Mouse (Mus musculus) stomach, embryonic 14.5 days (tissue): ENCODE data around the gene Trim2. TPM values are rescaled to one million over a fixed set of nuclear protein-coding genes. Genes with fewer than 3 reads are reported as not detected.

Experiments
- ATAC-seq: fragments of 200-750 bp; cut with Nextera tagmentation; 2 replicates; pipeline ENCODE4 v1.8.0; 2017; ENCODE audit warnings: low read depth, moderate TSS enrichment; ENCODE audit not compliant: insufficient number of reproducible peaks, insufficient read depth, low FRiP score
- H3K27ac ChIP-seq: fragments of 300-500 bp; sonication (generic); 2 replicates; pipeline ENCODE4 v1.5.1; 2014; ENCODE audit warnings: mild to moderate bottlenecking, low read length, moderate library complexity, mixed read lengths
- H3K27me3 ChIP-seq: fragments of 300-500 bp; sonication (generic); 2 replicates; pipeline ENCODE4 v1.6.1; 2014; ENCODE audit warnings: low read length, control low read depth, mixed read lengths; ENCODE audit not compliant: control insufficient read depth, insufficient read depth
- H3K36me3 ChIP-seq: fragments of 300-500 bp; sonication (generic); 2 replicates; pipeline ENCODE4 v1.6.1; 2014; ENCODE audit warnings: mild to moderate bottlenecking, control low read depth, low read length, moderate library complexity, mixed read lengths; ENCODE audit not compliant: control insufficient read depth, insufficient read depth
- H3K4me1 ChIP-seq: fragments of 300-500 bp; sonication (generic); 2 replicates; pipeline ENCODE4 v1.6.1; 2014; ENCODE audit warnings: low read length, control low read depth, mixed read lengths; ENCODE audit not compliant: control insufficient read depth, insufficient read depth
- H3K4me2 ChIP-seq: fragments of 300-500 bp; sonication (generic); replicated peaks from 2 replicates; pipeline ENCODE4 v1.6.1; 2014; ENCODE audit warnings: low read depth, low read length, control low read depth
- H3K4me3 ChIP-seq: fragments of 300-500 bp; sonication (generic); 2 replicates; pipeline ENCODE4 v1.5.1; 2014; ENCODE audit warnings: low read depth, low read length, control low read depth
- H3K9ac ChIP-seq: fragments of 300-500 bp; sonication (generic); replicated peaks from 2 replicates; pipeline ENCODE4 v1.6.1; 2014; ENCODE audit warnings: low read depth, mild to moderate bottlenecking, control low read depth, low read length, moderate library complexity, mixed read lengths
- H3K9me3 ChIP-seq: fragments of 300-500 bp; sonication (generic); 2 replicates; pipeline ENCODE4 v1.6.1; 2016; ENCODE audit warnings: low read depth, low read length, control low read depth; ENCODE audit not compliant: control insufficient read depth
- WGBS: fragments of 180-500 bp; shearing (Covaris S2); extraction: QIAGEN DNeasy Blood & Tissue Kit; methylation state at CpG from one replicate; pipeline ENCODE4 v1.1.7; 2014; 5-methylcytosine and 5-hydroxymethylcytosine counted together
- polyA plus RNA-seq: library from polyadenylated mRNA; unstranded; fragments of >200 nt; fragmentation: Nextera tagmentation; extraction: Ambion mirVana; gene quantifications from 2 replicates; pipeline ENCODE4 v1.2.1, GENCODE M21; 2014

Trim2 gene
- polyA plus RNA-seq, 1 experiment from 2014 or later: 37.1 TPM

DNA sequence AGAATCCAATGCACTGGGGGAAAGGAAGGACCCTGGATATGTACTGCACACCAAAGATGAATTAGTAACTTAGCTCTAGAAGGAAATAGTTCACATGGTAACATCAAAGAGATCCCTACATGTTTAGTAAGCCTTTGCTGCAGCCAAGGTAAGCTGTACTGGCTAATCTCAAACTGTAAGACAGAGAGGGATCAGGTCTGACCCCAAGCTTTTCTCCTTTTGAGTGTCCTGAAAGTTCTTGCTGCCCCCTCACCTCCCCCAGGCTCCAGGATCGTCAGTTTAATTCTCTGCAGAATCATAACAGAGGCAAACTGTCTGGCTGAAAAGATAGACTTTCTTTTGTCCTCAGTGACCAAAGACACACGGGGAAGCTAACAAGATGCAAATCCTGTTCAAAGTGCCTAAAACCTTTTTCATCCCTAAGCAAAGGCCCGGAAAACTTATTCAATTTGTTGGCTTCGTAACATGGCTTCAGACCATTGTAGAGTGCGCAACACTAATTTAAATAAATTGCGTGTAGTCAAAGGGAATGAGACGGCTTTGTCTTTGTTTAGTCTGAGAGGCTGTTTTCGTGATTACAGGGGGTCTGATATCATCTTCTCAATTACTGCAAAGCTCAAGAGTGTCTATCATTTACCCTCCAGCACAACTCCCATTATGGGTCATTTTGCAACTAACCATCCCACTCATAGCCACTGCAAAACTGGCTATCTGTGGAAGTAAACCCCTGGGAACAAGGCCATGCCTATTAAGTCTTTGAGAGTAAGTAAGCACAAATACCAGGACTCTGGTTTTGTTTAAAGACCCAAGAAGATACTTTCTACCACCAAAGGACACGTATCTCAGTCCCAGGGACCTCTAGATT lies 52.8 kb downstream of the Trim2 start:
- Histone ChIP-seq H3K36me3 (no peaks in the 10 kb centered on the region; the same call in 1 of the 2 replicates), H3K9me3 (no peaks in the 10 kb centered on the region), H3K27me3 (no peaks in the 10 kb centered on the region), H3K4me2 (no peak overlapping the region), H3K4me1 (peaks cover 17% of the 10 kb centered on the region), H3K9ac (no peak overlapping the region), H3K4me3 (no peak overlapping the region), H3K27ac (peak overlapping the region; percentile 59; the same call in 1 of the 2 replicates)
- WGBS: 63% methylated on average over 9 of the region's 9 CpGs
- no peak; the same call in 1 of the 2 replicates for ATAC-seq

DNA sequence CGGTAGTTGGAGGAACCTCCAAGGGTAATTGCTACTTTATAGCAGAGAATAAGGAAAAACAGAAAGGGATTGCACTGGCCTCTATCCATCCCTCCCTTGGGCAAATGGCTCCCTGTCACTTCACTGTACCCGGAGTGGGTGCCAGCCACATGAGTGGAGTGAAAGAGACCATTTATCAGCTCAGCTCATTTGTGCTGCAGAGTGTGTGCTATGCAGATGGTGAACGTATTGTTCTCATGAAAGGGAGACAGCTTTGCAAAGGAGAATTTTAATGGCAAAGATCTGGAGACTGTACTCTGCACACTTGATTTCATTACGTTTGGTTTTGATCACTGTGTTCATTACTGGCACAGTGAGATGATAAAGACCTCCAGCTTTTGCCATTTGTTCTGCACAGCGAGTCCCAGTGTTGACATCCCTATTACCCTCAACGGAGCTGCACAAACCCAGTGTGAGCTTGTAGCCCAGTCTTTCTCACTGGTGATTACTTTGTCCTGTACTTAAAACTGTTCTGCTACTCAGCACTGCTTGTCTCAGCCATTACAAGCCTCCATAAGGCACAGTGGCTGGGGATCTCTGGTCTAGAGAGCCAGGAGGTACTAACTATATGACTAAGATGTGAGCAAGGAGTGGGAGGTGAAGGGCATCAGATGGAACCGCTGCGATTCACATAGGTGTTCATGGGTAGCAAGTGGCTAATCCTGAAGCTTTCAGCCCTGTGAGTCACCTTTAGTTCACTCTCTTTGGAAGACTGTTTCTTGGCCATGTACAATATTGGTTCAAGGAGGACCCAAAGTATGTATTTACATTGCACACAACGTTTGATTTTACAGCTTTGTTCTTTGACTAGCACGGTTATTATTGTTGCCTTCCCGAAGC lies 53.7 kb downstream of the Trim2 start:
- ATAC-seq: peak; percentile 79
- no peaks in the 10 kb centered on the region for H3K9me3 ChIP-seq
- H3K27ac ChIP-seq: peak overlapping the region; percentile 59; the same call in 1 of the 2 replicates

DNA sequence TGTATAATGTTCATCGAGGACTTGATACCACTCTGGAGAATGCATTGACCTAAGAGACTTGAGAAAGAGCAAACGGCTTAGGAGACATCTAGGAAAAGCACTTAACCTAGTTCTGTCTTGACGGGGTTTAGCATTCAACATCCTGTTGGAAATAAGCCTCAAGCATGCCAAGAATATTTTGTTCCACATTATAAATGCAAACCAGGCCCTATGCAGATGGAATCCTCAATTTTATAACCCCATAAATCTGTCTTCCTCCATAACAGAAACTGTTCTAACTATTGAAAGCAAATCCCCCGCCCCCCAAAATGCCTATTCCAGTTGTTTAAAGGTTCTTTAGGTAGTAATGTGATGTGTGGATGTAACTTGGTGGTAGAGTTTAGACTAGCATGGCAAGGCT lies 55.0 kb downstream of the Trim2 start:
- ATAC-seq: no peak
- H3K4me1 ChIP-seq: peaks cover 16% of the 10 kb centered on the region; the same call in 1 of the 2 replicates
- H3K27ac ChIP-seq: no peak overlapping the region
- no peak overlapping the region for H3K4me2 ChIP-seq
- WGBS: 65% methylated on average over 4 of the region's 4 CpGs
- H3K27me3 ChIP-seq: no peaks in the 10 kb centered on the region
- no peak overlapping the region for H3K4me3 ChIP-seq
- H3K9ac ChIP-seq: no peak overlapping the region
- H3K9me3 ChIP-seq: no peaks in the 10 kb centered on the region
- H3K36me3 ChIP-seq: no peaks in the 10 kb centered on the region; the same call in 1 of the 2 replicates

More for the DNA sequence above, 53.7 kb downstream of the Trim2 start:
- H3K4me2 ChIP-seq: no peak overlapping the region
- H3K4me1 ChIP-seq: peaks cover 12% of the 10 kb centered on the region; the same call in 1 of the 2 replicates
- no peak overlapping the region for H3K9ac ChIP-seq
- no peak overlapping the region for H3K4me3 ChIP-seq
- WGBS: 65% methylated on average over 11 of the region's 11 CpGs
- no peaks in the 10 kb centered on the region; the same call in 1 of the 2 replicates for H3K36me3 ChIP-seq
- H3K27me3 ChIP-seq: no peaks in the 10 kb centered on the region

DNA sequence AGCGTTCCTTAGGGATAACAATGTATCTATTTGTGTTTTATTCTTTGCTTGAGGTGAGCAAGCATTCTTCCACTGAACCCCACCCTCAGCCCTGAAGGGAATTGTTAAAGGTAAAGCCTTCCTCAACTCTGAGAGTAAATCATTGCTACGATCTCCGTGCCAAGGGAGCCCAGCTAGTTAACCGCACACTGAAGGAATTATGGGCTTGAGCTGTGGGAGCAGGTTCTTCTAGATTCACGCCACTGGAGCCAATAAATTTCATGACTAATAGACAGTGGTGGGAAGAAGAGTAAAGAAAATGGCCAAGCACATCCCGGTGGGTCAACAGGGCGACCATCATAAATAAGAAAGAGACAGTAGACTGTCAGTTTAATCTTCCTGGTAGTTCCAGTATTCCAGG lies 56.4 kb downstream of the Trim2 start:
- no peaks in the 10 kb centered on the region for H3K9me3 ChIP-seq

DNA sequence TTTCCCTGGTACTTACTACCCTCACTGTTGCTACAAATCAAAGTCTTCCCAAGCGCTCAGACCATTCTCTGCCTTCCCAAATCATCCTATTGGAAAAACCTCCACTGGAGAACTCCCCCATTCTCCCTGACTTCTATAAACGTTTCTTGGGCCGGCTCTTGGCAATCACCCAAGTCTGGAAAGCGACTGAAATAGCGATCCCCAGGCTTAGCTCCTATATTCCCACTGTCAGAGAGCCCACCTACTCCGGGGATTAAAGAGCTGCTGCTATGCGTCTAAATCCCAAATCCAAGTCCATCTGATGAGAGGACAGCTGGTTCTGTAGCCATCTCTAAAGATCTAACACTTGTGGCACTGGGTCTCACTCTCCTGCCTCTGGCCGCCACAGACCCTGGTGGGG lies 58.9 kb downstream of the Trim2 start:
- H3K9me3 ChIP-seq: no peaks in the 10 kb centered on the region
- WGBS: 34% methylated on average over 8 of the region's 8 CpGs
- no peak overlapping the region for H3K4me3 ChIP-seq
- H3K36me3 ChIP-seq: no peaks in the 10 kb centered on the region; the same call in 1 of the 2 replicates
- H3K4me1 ChIP-seq: peaks cover 5% of the 10 kb centered on the region; the same call in 1 of the 2 replicates
- no peak overlapping the region for H3K9ac ChIP-seq
- no peak overlapping the region for H3K4me2 ChIP-seq
- ATAC-seq: no peak
- no peaks in the 10 kb centered on the region for H3K27me3 ChIP-seq
- no peak overlapping the region for H3K27ac ChIP-seq

More for the DNA sequence above, 56.4 kb downstream of the Trim2 start:
- Histone ChIP-seq H3K4me2 (no peak overlapping the region), H3K27me3 (no peaks in the 10 kb centered on the region), H3K27ac (no peak overlapping the region), H3K9ac (no peak overlapping the region), H3K4me1 (peaks cover 16% of the 10 kb centered on the region; the same call in 1 of the 2 replicates), H3K36me3 (no peaks in the 10 kb centered on the region; the same call in 1 of the 2 replicates), H3K4me3 (no peak overlapping the region)
- 77% methylated on average over 7 of the region's 7 CpGs for WGBS
- ATAC-seq: no peak

DNA sequence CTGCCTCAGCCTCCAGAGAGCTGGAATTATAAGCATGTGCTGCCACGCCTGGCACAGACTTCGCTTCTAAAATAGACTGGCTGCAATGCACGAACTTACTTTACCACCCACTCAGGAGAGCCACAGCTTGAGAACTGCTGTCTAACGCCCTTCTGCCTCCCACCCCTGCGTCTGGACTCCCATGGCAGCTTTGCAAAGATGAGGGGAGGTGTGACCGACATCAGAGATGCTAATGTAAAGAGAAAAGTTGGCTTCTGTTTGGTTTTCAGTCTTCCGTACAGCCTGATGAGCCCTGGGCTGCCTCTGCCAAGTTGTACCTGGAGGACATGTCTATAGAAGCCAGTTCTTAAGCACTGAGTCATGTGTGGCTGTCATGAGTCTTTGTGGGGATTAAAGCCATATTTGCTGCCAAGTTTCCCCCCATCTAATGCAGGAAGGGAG lies 60.2 kb downstream of the Trim2 start:
- H3K27ac ChIP-seq: no peak overlapping the region
- H3K36me3 ChIP-seq: no peaks in the 10 kb centered on the region; the same call in 1 of the 2 replicates
- 76% methylated on average over 7 of the region's 7 CpGs for WGBS
- H3K9me3 ChIP-seq: no peaks in the 10 kb centered on the region
- H3K27me3 ChIP-seq: no peaks in the 10 kb centered on the region
- H3K4me1 ChIP-seq: peaks cover 5% of the 10 kb centered on the region; the same call in 1 of the 2 replicates
- no peak overlapping the region for H3K4me2 ChIP-seq
- H3K4me3 ChIP-seq: no peak overlapping the region
- ATAC-seq: no peak
- no peak overlapping the region for H3K9ac ChIP-seq

DNA sequence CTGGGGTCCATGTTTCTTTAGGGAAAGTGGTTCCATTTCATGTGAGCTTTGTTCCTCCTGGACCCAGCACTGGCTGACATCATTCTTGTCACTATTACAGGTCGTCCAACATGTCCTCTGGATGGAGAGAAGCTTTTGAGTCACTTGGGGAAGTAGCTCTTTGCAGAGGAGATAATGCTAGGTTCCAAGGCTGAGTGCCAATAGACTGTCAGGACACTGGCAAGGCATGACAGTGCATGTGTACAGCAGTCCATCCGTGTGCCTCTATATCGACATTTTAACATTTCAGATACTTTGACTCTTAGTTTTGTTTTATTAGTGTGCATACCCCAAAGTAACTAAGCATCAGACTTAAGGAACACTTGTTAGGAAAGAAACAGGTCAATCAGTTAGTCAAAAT lies 63.6 kb downstream of the Trim2 start:
- ATAC-seq: no peak
- Histone ChIP-seq H3K4me1 (peaks cover 5% of the 10 kb centered on the region; the same call in 1 of the 2 replicates), H3K36me3 (no peaks in the 10 kb centered on the region), H3K4me3 (no peak overlapping the region), H3K27ac (no peak overlapping the region), H3K9me3 (no peaks in the 10 kb centered on the region), H3K27me3 (no peaks in the 10 kb centered on the region), H3K4me2 (no peak overlapping the region), H3K9ac (no peak overlapping the region)
- 75% methylated on average over 3 of the region's 3 CpGs for WGBS

DNA sequence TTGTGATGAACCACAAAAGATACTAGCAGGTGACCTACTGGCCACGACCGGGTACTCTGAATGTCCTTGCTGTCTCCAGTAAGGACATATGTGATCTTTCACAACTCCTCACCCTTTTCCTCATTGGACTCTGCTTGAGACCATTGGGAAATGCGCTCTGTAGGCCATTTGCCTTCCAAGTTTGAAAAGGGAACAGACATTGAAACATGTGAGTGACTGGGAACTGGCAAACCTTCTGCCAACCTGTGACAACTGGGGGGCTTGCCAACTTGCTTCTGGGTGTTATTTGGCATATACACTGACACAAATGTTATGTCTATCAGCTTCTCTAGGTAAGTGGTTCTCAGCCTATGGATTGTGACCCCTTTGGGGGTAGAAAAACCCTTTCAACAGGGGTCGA lies 64.2 kb downstream of the Trim2 start:
- 89% methylated on average over 4 of the region's 4 CpGs for WGBS
- H3K4me1 ChIP-seq: no peaks in the 10 kb centered on the region
- no peak overlapping the region for H3K27ac ChIP-seq
- H3K36me3 ChIP-seq: no peaks in the 10 kb centered on the region
- ATAC-seq: no peak
- no peak overlapping the region for H3K4me2 ChIP-seq
- no peaks in the 10 kb centered on the region for H3K27me3 ChIP-seq
- H3K4me3 ChIP-seq: no peak overlapping the region
- no peaks in the 10 kb centered on the region for H3K9me3 ChIP-seq
- no peak overlapping the region for H3K9ac ChIP-seq
